Mouse (Mus musculus) common myeloid progenitor, adult 5-6 weeks (primary cell): ENCODE measurements at regions not wholly inside any gene's neighbourhood (a gene's known extent, or its start where the extent isn't known, plus 50 kb on each side); places are given as distances from the start of the nearest gene placed in this dataset.
A peak's percentile ranks its signal among the peaks of the same experiment; 100 is the strongest.

Experiments used
- ATAC-seq: replicated peaks from 2 replicates; pipeline ENCODE4 v1.8.0; 2016; ENCODE audit warnings: low read depth, mild to moderate bottlenecking, moderate TSS enrichment, inconsistent platforms; ENCODE audit not compliant: poor library complexity, severe bottlenecking

DNA sequence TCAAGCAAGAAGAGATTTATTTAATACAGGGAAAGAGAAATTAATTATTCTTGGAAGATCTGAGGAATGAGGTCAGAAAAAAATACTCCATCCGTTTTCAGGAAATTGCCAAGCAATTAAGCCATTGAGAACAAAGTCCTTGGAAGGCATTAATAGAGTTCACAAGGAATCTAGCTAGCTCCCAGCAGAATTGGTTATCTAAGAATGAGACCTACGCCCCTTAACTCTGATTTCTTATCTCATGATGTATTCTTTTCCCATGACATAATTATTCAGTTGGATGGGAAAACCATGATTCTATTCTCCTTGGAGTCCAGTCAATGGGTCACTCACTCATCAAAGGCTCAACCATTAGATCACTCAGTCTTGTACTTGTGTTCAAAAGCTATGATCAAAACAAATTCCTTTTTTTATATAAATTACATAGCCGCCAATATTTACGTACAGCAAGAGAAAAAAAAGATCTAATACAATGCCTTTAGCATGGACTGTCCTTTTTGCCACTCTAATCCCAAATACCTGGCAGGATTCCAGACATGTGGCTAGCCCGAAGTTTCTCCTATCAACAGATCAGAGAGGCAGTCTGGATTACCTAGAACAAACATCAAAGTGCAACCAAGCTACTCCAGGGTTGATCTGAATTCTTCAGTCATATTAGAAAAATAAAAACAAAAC, 213.3 kb downstream of the Galc start:
- ATAC-seq, result no peak

DNA sequence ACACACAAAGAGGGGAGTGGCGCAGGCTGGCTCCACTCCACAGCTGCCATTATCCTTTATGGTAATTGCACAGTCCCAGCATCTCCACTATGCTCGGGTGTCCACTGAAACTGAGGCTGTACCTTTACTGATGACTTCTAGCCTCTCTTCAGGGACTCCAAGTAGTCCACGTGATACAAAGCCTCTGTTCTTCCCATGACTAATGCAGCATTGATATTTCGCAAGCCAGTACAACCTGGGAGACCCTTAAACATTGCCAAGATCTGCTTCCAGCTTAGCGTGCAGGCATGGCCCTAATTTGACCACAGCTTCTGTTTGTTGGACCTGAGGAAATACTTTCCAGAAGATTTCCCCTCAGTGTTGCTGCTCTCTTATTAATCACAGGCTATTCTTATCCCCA, 215.8 kb downstream of the Galc start:
- no peak for ATAC-seq

DNA sequence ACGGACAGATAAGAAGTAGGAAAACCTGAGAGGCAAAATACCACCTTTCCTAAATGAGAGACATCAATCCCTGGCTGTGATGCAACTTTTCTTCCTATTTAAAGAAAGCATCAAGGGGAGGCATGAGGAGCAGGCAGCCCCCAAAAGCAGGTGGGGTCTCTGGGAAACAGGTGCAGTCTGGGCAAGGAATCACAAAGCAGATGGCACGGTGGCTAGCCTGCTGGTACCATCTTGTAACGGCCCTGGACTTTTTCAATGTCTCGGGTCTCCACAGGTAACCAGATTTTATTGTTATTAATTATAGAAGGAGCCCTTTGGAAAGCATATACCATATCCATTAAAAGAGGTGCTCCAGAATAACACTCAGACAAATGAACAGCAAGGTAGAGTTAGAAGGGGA, 219.6 kb downstream of the Galc start:
- no peak for ATAC-seq

DNA sequence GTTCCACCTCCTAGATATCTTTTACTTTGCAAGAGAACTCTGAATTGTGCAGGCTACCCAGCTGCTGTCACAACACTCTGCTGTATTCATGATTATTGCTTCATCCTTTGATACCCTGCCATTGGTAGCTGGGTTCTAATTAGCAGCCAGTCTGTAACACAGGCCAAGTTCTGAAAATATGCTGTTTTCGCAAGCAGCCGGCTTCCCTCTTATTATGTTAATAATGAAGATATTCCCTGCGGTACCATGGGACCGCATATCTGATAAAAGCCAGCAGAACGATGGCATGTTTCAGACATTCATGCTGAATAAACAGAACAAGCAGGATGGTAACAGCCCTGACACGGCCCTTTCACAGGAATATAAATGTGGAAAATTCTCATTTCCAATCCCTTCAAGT, 235.6 kb downstream of the Galc start:
- no peak for ATAC-seq

DNA sequence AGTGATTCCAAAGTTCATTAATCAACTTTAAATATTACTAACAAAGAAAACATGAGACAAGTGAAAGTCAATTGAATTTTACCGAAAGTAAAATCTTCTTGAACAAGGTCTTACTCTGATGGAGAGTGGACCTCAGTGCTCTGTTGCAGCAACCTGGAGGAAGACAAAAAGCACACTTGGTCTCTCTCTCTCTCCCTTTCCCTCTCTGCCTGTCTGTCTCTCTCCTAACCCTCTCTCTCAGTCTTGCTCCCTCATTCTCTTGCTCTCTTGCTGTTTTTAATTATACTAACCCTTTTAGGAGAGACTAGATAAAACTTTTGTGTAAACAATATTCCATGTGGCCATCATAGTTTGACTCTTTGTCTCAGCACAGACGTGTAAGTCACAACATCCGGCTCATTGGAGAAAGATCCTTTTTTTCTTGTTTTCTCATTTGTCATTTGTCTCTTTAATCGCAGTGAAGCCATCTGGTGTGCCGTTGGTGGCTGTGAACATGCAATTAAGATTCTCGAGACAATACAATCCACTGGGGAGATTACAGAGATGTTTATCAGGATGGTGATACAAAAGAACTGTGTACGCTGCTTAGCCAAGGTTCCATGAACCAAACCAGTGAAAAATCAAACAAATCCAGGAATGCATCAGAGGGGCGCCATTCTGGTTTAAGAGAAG, 244.5 kb downstream of the Galc start:
- no peak for ATAC-seq

DNA sequence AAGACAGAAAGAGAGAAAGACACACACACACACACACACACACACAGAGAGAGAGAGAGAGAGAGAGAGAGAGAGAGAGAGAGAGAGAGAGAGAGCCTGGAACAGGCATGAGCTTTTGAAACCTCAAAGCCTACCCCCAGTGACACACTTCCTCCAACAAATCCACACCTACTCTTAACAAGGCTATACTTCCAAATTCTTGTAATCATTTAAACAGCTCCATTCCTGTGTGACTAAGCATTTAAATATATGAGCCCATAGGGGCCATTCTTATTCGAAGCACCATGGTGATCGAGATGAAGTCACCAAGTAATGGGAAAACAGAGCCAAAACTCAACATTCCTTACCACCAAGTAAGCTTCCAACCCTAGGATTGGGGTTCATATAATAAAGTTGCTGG, 250.1 kb downstream of the Galc start:
- no peak for ATAC-seq

DNA sequence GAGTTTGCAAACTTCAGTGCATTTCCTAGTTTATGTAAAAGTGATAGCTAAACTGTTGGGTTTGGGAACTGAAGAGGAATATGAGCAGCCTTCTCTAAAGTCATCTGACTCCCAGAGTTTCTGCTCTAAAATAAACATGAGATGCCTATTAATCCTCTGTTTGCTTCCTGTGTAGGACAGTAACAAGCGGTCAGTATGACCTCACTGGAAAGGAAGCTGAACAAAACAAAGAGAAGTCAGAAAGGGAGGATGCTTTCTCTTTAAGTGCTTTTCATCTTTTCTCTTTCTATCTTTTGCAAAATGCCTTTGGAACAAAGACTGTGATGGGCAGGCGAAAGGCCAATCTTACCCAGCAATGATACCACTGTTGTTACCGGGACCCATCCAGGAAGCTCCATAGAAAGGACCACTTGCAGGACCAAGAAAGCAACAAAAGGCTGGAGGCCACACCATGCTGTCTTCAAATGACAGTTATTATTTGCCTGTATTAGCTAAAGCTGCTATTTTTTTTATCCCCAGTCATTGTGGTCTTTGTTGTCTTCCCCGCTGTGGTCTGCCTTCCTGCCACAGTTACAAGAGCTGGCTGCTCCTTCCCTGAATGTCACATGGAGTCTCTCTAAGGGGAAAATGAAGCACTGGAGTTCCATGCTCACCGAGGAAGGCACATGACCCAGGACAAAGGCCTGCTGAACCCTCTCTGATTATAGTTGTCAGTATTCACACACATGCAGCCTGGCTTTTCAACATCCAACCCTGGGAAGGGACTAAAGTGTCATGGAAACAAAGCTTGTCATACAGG, 253.4 kb downstream of the Galc start:
- ATAC-seq, result peak; percentile 90

DNA sequence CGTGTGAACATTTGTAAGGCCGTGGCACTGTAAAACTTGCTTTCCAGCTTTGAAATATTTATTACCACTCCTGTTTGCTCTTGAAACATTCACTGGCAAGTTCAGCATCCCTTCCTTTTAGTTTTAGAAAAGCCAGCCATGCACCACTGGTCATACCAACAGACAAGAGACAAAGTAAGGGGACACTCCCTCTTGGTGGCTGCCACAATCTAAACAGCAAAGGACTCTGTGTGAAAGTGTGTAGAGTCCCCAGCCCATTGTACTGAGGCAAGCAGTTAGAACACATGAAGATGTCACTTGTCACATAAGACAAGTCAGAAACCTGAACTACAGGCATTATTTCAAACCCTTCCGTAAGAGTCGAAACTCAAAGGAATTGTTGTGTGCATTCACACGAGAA, 257.0 kb downstream of the Galc start:
- no peak for ATAC-seq

DNA sequence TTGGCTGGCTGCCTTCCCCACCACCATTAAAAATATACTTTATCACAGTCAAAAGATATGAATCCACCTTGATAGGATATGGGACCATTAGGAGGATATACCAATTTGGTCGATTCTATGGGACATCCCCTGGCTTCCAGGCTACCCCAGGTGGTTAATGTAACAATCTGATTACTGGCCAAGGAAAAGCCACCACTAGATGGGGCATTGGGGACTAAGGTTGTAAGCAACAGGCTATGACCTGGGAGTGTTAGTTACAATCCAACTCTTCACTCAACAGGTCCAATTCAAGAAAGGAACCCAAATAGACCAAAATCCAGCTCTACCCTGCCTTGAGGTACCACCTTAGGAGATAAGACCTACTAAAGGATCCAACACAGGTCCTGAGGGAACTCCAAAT, 264.4 kb downstream of the Galc start:
- no peak for ATAC-seq

DNA sequence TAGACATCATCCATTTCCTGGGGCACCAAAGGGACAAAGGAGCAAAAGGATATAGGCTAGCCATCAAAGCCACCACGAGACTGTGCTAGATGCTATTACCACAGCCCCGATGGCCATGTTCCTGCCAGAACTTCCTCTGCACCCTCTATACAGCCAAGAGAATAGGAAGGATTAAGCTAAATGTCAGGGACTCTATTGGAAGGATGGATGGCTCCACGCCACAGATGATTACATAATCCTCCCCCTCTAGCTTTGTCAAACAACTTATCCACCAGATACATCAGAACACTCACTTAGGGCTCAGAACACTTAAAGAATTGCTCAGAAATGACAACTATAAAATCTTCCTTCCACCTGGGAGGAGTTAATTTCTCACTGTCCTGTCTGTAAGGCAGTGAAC, 265.3 kb downstream of the Galc start:
- no peak for ATAC-seq

DNA sequence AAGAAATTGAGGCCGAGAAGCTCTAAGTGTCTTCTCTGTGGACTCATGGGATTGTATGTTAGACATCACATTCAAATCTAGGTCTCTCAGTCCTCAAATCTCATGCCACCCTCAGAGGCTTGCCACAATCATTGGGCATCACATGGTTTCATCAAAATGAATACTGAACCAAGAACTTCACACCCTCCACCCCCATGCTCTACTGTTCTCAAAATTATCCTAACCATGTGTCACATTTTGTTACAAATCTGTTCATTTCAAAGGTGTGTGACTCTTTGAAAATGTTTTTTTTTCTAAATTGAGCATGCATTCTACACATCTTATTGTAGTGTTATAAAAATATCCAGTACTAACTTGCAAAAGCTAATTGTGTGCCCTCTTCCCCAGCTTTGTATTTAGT, 275.9 kb downstream of the Galc start:
- ATAC-seq, result no peak

DNA sequence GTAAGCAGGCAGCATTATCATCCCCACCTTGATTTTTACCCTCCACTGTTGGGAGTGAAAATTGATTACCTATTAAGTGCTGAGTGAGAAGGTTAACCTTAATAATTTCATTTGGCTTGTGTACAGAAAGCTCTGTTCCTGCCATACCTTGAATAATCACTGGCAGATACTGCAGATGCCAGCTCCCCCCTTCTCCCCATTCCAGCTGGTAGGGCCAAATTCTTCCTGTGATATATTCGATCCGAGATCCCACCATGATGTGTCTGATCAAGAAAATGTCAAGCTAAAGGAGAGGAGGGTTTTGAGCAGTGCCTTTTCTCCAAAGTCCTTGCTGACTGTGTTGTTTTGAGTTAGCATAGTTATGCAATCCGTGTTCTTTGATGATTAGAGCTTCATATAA, 280.6 kb downstream of the Galc start:
- ATAC-seq, result no peak

DNA sequence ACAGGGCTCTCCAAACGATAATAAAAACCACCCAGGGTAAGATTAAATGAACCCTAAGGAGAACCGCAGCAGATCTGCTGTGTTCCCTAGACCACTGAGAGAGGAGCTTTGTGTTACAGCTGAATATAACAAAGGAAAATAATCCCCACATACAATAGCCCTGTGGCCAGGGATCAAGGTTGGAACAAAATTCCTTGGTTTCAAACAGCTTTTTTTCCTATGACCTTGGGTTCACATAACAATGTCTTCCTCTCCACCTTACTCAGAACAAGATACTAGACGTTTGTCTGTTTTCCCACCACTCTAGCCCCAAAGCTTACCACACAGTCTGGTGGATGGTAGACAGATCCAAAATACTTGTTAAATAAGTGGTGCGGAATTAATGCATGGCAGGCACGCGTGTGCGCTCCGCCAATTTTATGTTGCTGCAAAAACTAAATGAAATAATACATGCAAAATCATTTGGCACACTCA, 281.0 kb downstream of the Galc start:
- no peak for ATAC-seq

DNA sequence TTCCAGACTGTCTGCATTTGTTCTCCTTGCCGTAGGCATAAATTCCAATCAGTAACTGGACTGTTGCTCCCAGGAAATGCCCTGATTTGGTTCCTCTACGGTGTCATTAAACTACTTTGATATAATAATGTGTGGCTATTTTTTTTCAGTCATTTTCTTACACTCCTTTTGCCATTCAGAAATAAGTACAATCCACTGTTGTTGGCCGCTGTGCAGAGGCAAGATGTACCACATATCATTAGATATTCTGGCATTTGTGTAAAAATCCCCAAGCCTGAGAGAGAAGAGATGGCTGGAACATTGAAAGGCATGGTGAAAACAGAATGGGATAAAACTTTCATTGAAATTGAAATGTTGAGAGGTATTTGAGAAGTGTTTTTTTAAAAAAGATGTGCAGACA, 281.6 kb downstream of the Galc start:
- no peak for ATAC-seq

DNA sequence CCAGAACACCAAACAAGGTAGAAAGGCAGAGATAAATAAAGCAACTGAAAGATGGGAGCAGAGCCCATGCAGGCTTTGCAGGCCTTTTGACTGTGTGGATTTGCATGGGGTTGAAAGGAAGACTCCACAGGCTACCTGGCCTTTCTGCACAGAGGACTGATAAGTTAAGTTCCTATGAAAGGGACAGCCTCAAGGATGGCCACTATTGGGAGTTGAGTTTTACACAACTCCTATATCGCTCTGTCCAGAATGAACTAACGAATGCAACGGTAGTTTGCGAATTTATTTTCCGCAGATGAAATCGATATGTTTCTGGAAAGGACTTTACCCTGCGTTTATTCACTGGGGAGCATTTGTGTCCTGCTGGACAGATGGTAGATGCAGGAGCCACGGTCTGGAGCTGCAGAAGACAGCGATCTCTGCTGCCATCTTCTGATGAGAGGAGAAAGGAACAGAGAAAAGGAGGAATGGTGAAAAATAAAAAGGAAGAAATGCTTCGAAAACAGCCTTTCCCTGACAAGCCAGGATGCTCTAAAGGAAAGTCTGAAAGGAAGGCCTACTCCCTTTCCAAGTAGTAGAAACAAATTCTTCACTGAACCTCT, 285.2 kb downstream of the Galc start:
- no peak for ATAC-seq

DNA sequence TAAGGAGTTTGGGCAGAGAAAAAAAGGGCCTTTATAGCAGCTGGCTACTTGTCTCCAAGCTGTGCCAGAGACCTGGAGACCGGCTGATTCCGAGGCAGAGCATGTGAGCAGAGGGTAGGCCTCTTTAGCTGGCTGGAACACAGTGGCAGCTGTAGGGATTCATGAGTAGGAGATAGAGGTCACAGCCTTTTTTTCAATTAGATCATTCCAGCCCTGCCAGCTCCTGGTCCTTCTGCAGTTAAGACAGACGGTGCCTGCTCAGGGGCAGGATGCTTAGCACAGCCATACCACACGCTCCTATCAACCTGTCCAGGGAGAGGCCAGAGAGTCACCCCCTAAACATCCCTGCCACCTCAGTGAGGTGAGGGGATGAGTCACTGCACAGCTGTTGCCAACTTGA, 302.1 kb downstream of the Galc start:
- no peak for ATAC-seq

DNA sequence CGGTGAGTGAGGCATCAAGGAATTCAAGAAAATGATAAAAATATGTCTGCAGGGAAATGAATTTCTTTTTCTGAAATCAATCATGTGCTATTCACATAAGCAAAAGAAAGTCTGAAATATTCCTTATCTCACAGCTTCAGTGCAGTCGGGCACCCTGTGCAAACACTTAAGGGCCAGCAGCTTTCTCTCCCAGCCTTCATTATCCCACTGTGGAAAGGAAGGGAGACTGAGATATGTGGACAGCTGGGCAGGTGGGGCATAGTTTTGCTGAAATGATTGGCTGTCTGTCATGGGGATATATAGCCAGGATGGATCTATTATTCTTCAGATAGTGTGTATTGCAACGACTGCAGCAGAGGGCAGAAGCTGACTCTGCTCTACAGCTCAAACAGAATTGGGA, 305.9 kb downstream of the Galc start:
- no peak for ATAC-seq

DNA sequence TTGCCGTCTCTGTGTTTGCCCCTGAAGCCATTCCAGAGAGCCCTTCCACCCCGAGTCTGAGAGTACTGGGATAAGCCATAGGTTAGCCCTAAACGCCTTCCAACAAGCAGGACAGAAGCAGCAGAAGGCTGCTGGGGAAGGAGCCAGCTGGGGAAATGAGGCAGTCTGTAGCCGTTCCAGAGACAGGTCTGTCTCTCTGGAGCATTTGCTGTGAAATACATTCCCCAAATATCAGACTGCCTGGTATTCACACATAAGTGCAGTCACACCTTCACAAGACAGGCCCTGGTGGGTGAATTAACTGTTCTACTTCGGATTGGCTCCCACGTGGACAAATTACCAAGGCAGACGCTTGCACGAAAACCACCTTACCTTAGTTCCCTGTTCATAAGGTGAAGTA, 307.1 kb downstream of the Galc start:
- no peak for ATAC-seq

DNA sequence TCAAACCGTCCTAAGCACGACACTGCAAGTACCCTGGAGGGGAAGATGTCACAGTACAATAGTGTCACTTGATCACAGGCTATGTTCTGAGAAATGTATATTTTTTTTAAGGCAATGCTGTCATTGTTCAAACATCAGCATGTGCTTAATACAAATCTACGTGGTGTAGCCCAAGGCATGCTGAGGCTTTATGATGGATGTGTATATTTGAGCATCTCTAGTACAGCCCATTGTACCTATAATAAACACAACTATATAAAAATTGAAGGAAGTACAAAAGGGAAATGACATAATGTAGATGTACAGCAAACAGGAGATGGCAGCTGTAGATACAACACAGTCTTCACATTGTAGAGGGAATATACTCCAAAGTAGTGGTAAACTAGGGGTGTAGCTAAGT, 309.2 kb downstream of the Galc start:
- ATAC-seq, result no peak

DNA sequence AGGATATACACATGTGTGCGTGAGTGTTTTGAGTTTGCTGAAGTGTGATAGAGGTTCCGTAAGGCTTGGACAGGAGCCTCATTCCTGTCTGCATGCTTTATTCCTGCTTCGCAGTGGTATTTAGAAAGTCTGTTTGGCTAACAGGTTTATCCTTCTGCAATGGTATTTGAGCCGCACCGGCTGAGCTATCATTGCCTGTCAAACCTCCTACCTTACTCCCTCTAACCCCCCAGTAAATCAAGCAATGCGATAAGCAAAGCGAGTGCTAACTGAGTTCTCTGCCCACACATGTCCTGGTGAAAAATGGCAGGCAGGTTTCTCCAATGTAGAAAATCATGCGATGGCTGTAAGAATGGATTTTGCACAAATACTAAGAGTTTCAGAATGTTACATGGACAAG, 311.8 kb downstream of the Galc start:
- no peak for ATAC-seq

DNA sequence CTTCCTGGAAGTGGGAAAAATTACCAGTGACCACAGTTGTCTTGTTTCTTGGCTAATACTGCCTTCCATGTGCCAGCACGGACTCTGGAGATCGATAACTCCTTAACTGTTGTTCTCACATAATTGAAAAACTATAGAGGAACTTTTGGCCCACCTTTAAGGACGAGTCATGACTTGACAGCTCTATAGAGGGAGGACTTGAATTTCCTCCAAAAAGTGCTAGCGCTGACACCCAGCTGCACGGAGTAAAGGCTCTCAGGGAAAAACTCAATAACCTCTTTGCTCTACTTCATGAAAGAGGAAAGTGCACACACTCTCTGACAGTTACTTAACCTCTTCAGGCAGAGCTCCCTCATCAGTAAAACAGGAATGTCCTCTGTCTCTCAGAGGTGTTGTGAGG, 320.9 kb downstream of the Galc start:
- no peak for ATAC-seq
